Mouse (Mus musculus) frontal cortex, postnatal 25 days (tissue): ENCODE measurements around the gene Prom1.

ENCODE experiments used
- DNase-seq, 2 experiments: peaks; one replicate each; pipeline ENCODE4 v3.0.0; 2022; ENCODE audit warnings: low spot score in 2 of 2

Gene Prom1

DNA sequence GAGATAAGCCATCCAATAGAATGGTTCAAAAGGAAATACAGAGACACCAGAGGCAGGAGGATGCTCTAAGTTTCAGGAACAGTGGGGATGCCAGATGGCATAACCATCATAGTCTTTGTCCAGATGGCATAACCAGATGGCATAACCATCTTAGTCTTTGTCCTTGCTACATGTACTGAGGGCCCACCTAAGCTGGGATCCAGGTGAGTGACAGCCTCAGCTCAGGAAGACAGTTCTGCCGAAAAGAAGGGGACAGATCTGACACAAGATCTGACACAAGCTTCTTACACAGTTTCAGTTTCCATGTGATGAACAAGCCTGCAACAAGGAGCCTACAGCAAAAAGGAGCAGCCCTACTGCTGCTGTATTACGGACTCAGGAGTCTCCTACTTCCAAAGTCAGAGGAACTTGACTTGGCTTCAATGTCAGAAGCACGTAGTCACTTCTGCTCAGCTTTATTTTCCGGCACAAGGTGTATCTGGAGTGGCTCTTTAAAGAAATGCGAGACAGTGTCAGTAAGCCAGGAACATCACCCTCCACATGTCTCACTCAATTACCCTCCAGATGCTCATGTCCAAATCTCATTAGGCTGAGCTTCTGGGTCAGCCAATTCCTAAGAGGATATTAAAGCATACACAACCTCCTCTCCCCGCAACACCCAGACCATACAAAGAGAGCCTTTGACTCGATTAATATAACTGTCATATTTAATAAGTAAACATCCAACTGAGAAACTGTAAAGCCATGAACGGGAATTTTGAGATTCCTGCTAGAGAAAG lies 21.4 kb downstream of the Prom1 start:
- no peak for DNase-seq

DNA sequence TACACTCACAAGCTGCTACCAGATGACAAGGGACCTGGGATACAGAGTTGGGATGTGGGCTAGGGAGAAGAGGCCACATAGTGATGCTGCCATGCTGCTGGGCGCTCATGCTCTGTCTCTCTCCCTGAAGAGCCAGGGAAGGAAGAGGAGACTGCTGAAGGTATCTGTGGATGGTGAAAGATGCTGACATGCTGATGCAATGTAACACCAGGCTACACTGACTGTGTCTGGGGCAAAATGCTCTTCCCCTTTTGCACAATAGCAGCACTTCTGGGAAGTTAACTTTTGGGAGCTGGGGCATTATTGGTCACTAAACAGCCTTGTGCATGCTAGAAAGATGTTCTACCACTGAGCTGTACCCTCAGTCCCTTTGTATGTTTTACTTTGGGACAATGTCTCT lies 26.4 kb downstream of the Prom1 start:
- DNase-seq = no peak

DNA sequence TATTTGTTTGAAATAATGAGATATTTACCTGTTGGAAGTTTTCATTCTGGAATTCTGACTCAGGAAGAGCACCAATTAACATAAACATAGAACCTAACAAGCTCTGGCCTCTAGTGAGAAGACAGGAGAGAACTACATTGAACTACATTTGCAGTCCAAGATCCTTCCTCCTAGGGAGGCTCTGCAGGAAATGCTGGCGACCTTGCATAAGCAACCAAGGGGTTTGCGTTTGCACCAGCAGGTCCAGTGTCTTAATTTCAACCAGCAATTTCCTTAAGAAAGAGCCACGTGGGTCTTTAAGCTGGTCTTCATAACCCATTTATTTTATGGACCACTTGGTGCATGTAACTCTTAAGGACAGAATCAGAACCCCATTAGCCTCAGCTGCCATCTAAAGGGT lies 28.2 kb downstream of the Prom1 start:
- no peak for DNase-seq

DNA sequence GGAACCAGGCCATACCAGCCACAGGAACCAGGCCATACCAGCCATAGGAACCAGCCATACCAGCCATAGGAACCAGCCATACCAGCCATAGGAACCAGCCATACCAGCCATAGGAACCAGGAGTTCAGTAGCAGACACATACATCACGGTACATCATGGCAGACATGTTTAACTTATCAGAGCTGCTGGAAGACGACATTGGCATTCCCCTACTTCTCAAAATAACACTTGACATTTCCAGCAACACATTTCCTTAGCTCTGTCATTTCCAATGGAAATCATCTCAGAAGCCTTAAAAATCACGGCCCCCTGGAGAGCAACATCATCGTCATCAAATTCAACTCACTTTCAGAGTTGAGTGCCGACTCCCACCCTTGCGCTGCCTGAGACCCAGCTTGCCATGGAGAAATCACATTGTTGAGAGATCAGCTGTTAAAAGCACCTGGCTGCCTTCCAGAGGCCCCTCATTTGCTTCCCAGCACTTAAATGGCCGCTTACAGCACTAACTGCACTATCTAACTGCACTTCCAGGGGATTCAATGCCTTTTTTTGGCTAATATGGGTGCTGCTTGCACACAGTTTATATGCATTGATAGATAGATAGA lies 31.2 kb downstream of the Prom1 start:
- no peak for DNase-seq

DNA sequence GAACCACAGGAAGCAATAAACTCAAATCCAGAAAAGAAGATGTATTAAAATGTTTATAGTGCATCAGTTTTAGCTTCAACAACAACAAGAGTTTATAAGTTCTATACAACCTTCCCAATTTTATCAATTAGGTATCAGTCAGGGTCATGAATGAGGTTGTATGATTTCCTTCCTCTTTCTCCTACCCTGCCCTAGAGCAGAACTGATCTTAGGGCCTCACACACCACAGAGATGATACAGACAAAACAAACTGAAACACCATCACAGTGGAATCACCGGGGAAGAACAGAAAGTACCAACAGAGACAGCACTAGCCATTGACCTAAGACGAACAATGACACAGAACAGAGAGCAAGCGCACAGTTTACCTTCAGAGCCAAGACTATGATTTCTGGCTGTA lies 43.6 kb downstream of the Prom1 start:
- DNase-seq = no peak

DNA sequence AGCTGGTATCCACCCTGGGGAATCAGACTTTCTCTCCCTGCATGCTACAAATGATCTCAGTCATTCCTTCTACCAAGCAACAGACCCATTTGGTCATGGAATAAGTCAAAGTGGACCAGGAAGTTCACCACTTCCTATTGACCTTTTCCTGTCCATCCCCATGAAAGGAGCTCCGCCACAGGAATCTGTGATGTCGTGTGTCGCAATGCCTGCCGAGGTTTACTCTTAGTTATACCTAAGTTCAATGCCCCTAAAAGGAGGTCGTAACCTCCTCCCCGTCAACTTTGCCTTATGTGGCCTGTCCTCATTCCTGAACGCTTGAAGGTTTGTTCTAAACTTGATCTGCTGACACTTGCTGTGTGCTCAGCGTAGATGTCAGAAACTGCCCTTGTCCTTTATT lies 51.6 kb downstream of the Prom1 start:
- DNase-seq = no peak

GRCm38 (mm10) chr5:44049395-44049976 lies 52.3 kb downstream of the Prom1 start:
- DNase-seq = no peak

GRCm38 (mm10) chr5:44048568-44049363 lies 53.1 kb downstream of the Prom1 start:
- DNase-seq = no peak

- DNase-seq = no peak
Observed at GRCm38 (mm10) chr5:44041725-44042124, 60.1 kb downstream of the Prom1 start.

DNA sequence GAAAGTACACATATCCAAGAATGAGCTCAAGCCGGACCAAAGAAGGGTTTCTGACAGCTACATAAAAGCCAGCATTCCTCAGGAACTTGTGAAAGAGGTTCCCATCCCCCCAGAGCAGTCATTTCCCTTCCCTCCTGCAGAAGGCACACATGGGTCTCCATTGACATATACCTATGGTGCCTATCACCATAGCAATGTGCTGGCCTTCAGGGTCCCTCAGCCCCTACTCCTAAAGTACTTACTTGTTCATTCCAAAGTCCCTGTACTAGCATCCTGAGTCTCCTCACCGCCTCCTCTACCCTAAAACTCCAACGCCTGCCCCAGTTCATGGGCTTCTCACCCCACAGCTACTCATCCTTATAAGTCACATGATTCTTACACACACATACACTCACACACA lies 60.8 kb downstream of the Prom1 start:
- no peak for DNase-seq

GRCm38 (mm10) chr5:43998295-43998989 lies 103.4 kb downstream of the Prom1 start:
- no peak for DNase-seq

- DNase-seq = no peak
Observed at GRCm38 (mm10) chr5:43997626-43998025, 104.2 kb downstream of the Prom1 start.

GRCm38 (mm10) chr5:43996162-43996561 lies 105.7 kb downstream of the Prom1 start:
- no peak for DNase-seq

GRCm38 (mm10) chr5:43994981-43995380 lies 106.9 kb downstream of the Prom1 start:
- no peak for DNase-seq

DNA sequence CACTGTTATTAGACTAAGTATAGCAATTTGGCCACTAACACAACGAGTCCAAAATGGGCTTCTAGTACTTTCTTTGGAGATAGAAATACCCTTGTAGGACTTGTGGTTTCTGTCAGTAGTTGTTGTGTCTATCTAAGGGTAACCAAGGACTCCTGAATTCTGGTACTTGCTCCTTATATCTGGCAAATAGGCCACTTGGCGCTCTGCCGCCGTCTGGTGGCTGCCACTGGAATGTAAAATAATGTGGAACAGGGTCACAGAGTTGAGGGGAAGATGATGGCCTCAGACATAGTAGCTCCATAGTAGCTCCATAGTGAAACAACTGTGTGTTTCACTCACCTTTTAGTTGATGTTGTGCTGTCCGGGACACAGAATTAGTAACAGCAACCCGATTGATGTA lies 111.5 kb downstream of the Prom1 start:
- peak; percentile 12 to 15 for DNase-seq

DNA sequence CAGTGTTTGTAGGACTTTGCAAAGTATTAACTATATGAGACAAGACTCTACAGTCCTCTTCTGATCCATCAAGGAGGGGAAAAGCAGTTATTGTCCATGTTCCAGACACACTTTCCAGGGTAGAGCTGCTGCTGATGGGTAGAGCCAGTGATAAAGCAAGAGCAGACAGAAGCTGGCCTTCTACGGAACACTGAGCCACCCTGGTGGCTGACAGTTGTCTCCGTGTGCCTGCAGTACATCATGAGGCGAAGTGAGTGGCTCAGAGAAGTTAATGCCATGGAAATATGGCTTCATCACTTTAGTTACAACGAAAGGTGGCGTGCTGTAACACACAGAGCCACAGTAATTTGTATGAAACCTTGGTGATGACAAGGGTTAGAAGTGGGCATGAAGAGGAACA lies 112.8 kb downstream of the Prom1 start:
- DNase-seq = no peak

- no peak for DNase-seq
Observed at GRCm38 (mm10) chr5:43986212-43986611, 115.6 kb downstream of the Prom1 start.

- DNase-seq = no peak
Observed at GRCm38 (mm10) chr5:43982896-43983295, 118.9 kb downstream of the Prom1 start.

DNA sequence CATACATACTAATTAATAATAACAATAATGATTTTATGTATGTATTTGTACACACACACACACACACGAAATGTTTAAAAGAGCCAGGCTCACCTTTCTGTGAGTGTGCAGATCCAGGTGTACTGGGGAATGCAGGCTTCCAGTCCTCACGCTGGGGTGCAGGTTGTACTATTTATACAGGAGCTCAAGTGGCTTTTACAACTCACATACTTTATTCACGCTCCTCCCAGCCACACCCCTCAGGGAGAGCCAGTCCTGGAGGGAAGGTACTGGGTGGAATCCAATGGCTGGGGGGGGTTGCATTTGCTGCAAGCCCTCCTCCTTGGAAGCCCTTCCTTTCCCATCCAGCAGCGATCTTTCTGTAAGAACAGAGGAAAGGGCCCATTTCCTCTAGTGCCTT lies 120.2 kb downstream of the Prom1 start, which contains the start of gene Fgfbp1:
TSS of gene Fgfbp1 (minus strand) at position 160 of the 400 bp plus-strand sequence.
- DNase-seq = no peak

- DNase-seq = no peak
Observed at GRCm38 (mm10) chr5:43980397-43980796, 121.4 kb downstream of the Prom1 start.

DNA sequence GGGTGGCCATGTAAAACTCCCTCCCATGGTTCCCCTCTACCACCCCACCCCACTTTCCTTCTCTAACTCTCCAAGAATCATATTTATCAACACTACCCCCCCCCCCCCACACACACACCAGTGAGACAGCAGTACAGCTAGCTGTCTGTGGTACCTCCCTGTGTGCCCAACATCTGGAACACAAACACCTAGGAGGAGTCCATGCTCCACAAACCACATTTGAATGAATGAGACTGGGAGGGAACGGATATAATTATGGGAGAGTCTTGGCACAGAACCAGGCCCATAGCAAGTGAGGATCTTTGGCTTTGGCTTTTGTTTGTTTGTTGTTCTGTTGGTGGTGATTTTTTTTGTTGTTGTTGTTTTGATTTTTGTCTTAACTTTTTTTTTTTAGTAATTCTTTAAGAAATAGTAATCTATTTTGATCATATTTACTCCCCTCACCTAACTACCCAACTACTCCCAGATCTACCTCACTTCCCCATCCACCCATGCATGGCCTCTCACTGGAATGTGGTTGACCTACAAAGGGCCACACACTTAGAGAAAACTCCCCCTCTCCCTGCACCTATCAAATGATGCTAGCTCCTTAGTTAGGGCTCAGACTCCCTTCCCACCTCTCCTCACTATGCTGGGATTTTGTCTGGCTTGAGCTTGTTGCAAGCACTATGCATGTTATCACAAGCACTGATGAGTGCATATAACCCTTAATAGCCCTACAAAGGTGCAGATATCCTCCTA lies 124.8 kb downstream of the Prom1 start:
- no peak for DNase-seq
